Mouse (Mus musculus) megakaryocyte, embryonic 14.5 days (primary cell): Measurements from ENCODE around the gene Actr1b.

ENCODE experiments used
- FLI1 ChIP-seq: IDR thresholded peaks from 2 replicates; pipeline ENCODE4 v1.6.1; 2012; ENCODE audit warnings: low read length, inconsistent platforms, mixed read lengths
- GATA1 ChIP-seq: IDR thresholded peaks from 3 replicates; pipeline ENCODE4 v1.6.1; 2012; ENCODE audit warnings: mixed read lengths, low read length, inconsistent platforms, borderline replicate concordance

GRCm38 (mm10) chr1:36658621-36659399 lies 55.4 kb downstream of the Actr1b start:
- TF ChIP-seq FLI1 (no peak), GATA1 (no peak)
